Mouse (Mus musculus): Measurements from ENCODE around the gene Rbms3.

Gene Rbms3

GRCm38 (mm10) chr9:116975269-116975668, 654.4 kb downstream of the Rbms3 start:
- DNase-seq (ENCODE audit: low spot score), result no peak

DNA sequence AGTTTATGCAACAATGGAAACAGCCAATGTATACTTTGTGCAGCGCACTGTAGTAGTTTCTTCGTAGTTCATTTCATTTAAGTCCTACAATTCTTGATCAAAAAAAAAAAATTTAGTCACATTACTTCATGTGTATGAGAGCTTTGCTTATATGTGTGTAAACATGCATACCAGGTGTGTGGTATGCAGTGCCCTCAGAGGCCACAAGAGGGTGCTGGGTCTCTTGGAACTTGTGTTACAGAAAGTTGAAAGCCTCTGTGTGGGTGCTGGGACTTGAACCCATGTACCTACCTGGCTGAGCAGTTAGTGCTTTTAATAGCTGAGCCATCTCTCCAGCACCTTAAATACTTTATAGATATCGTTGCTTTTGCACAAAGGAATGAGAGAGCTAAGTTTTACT, 655.6 kb downstream of the Rbms3 start:
- DNase-seq (ENCODE audit: low spot score), result no peak

- no peak for DNase-seq (ENCODE audit: low spot score)
These were observed 656.1 kb downstream of the Rbms3 start for GRCm38 (mm10) chr9:116973594-116973993.

DNA sequence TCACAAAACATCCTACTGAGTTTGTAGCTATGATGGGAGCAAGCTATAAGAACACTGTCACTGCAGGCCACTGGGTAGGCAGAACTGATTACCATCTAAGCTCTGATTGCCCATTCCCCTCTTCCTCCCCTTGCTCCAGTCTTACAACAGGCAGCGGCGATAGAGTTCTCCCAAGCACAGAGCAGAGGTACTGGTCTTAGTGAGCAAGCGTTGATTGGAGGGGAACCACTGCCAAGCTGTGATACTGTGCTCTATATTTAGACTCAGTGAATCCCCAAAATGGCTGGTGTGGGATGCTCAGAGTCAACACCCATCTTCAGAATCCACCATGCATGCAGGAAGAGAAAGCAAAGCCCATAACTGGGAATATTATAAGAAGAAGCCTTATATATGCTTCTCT, 662.4 kb downstream of the Rbms3 start:
- DNase-seq (ENCODE audit: low spot score), result no peak

GRCm38 (mm10) chr9:116965691-116966090, 664.0 kb downstream of the Rbms3 start:
- DNase-seq (ENCODE audit: low spot score), result no peak

GRCm38 (mm10) chr9:116956156-116956555, 673.6 kb downstream of the Rbms3 start:
- DNase-seq (ENCODE audit: low spot score), result no peak

- no peak for DNase-seq (ENCODE audit: low spot score)
These were observed 681.5 kb downstream of the Rbms3 start for GRCm38 (mm10) chr9:116948211-116948610.

DNA sequence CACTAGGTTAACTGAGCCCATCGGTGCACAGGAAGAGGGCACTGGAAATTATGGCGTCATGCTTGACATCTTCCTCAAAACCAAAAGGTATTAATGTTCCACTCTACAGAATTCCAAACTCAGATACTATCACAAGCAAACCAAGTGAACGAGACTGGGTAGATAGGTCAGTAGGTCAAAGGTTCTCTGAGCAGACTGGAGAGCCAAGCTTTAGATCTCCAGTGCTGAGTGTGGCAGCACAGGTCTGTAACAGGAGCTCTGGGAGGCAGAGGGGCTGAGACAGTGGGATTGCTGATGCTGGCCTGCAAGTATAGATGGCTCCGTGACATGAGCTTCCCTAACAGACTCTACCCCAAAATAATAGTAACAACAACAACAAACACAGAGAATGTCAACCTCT, 682.3 kb downstream of the Rbms3 start:
- DNase-seq (ENCODE audit: low spot score), result no peak

DNA sequence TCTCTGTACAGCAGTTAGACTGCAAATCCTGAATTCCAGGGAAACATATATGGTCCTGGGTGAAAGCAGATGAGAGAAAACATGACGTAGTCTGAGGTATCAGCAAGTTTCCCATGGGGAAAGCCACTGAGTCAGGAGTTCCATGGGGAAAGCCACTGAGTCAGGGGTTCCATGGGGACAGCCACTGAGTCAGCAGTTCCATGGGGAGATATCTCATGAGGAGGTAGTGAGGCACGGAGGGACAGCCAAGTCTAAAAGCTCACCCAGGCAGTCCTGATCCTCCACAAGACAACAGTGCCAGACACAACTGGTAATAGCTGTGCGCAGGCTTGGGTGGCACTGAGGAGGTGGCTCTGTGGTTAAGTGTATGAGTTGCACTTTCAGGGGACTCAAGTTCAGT, 682.9 kb downstream of the Rbms3 start:
- DNase-seq (ENCODE audit: low spot score), result no peak

- no peak for DNase-seq (ENCODE audit: low spot score)
These were observed 684.0 kb downstream of the Rbms3 start for GRCm38 (mm10) chr9:116945689-116946088.

GRCm38 (mm10) chr9:116943902-116944301, 685.8 kb downstream of the Rbms3 start:
- no peak for DNase-seq (ENCODE audit: low spot score)

GRCm38 (mm10) chr9:116941116-116941515, 688.6 kb downstream of the Rbms3 start:
- peak; percentile 42 for DNase-seq (ENCODE audit: low spot score)

- no peak for DNase-seq (ENCODE audit: low spot score)
These were observed 689.0 kb downstream of the Rbms3 start for GRCm38 (mm10) chr9:116940693-116941092.

DNA sequence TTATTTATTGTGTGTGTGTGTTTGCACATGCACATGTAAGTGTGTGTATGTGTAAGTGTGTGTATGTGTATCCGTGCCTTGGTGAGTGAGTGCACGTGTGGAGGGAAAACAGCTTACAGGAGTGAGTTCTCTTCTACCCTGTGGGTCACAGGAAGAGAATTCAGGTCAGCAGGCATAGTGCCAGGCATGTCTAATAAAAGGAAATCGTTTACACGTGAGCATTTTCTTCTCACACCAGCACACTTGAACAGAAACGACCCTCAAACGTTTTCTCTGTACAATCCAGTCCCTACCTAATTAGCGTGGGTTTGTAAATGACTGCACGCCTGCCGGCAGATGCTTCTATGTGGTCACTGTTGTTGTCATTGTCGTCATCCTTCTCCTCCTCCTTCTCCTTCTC, 701.4 kb downstream of the Rbms3 start:
- no peak for DNase-seq (ENCODE audit: low spot score)

GRCm38 (mm10) chr9:116923151-116923550, 706.6 kb downstream of the Rbms3 start:
- DNase-seq (ENCODE audit: low spot score), result no peak

- no peak for DNase-seq (ENCODE audit: low spot score)
These were observed 707.2 kb downstream of the Rbms3 start for GRCm38 (mm10) chr9:116922561-116922960.

DNA sequence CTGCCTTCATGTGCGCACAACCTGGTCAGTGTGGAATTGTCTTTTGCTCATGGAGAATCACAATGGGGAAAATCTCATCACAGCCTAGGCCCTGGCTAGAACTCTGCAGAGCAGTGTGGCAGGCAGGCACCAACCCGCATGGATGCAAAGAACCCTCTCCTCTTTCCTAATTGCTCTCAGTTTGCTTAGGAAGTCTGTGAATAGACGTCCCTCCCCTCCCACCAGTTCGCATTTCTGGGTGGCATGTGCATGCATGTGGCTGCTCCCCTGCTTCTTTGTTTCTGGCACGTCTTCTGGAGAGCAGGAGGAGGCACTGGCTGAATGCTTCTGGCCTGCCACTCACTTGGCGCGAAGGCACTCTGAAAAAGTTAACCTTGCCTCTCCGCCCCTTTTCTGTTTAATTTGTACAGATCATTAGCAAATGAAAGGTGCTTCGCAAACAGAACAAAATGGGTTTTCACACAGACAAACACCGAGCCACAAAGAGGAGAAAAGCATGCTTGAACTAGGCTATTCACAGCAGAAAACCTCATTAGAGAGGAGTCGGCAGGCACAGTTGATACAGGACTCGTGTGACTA, 710.2 kb downstream of the Rbms3 start:
- no peak for DNase-seq (ENCODE audit: low spot score)

- no peak for DNase-seq (ENCODE audit: low spot score)
These were observed 717.2 kb downstream of the Rbms3 start for GRCm38 (mm10) chr9:116912493-116912847.

DNA sequence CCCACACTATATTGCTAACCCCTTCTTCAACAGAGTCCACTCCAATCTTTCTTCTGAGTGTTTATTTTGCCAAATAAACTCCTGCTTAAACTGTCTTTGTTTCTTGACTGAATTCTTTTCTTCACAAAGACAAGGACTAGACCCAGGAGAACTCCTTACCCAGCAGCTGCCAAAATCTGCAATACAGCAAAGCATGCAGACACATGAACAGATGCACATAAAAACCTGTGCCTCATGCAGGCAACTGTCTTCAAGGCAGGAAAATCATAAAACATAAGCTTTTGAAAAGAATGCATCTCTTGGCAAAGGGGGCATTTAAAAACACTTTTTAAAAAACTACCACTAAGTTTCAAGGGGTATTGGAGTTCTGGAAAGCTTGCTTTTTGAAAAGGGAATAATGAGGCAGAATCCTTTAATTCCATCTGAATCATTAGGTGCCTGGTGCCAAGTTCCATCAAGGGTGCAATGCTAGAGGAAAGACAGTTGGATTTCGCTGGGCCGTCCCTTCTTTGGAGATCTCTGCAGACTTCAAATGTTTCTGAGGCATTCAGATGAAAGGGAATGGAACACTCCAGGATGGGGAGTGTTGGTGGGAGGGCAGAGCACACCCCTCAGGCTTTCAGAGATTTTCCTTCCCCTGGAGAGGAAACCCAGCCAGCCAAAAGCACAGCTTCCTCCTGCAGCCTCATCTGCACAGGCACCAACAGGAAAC, 717.8 kb downstream of the Rbms3 start:
- peak; percentile 30 for DNase-seq (ENCODE audit: low spot score)

DNA sequence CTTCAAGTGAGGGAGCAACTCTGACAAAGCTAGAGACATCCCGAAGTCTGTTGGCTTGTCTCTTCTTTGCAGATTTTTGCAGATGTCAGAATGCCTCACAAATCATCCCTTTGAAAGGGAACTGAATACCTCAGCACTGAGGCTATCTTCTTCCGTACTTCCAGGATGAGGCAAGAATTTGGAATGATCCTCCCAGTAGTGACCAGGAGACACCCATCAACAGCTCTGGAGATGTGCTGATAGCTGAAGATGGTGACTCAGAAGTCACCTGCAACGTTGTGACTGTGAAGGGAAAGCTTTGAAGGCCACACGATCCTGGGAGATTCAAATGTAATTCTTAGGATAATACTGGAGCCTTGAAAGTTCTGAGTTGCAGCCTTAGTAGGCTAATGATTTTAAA, 720.2 kb downstream of the Rbms3 start:
- no peak for DNase-seq (ENCODE audit: low spot score)

DNA sequence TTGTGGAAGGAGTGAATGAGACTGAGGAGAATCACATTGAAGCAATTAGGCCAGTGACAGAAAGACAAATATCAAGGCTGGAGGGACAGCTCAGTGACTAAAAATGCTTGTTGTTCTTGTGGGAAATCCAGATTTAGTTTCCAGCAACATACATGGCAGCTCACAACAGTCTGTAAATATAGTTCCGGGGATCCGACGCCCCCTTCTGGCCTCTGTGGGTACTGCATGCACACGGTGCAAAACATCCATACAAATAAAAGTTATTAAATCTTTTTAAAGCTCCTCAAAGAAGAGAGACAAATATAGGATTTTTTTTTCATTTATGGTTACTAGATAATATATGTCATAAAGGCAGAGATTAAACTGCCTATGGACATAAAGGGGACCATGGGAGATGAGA, 722.8 kb downstream of the Rbms3 start:
- no peak for DNase-seq (ENCODE audit: low spot score)

GRCm38 (mm10) chr9:116905646-116906045, 724.1 kb downstream of the Rbms3 start:
- DNase-seq (ENCODE audit: low spot score), result no peak

- no peak for DNase-seq (ENCODE audit: low spot score)
These were observed 726.3 kb downstream of the Rbms3 start for GRCm38 (mm10) chr9:116903304-116903993.

- no peak for DNase-seq (ENCODE audit: low spot score)
These were observed 730.3 kb downstream of the Rbms3 start for GRCm38 (mm10) chr9:116899403-116899802.

All from urinary bladder, postnatal 14 days (tissue).